Mouse (Mus musculus) right cerebral cortex, postnatal 36 days (tissue): ENCODE results near the gene Slc25a21.

Source experiments
- DNase-seq, 2 experiments: peaks; one replicate each; pipeline ENCODE4 v3.0.0; 2022; ENCODE audit warnings: low spot score in 2 of 2, mixed read lengths in 1 of 2

Gene Slc25a21

DNA sequence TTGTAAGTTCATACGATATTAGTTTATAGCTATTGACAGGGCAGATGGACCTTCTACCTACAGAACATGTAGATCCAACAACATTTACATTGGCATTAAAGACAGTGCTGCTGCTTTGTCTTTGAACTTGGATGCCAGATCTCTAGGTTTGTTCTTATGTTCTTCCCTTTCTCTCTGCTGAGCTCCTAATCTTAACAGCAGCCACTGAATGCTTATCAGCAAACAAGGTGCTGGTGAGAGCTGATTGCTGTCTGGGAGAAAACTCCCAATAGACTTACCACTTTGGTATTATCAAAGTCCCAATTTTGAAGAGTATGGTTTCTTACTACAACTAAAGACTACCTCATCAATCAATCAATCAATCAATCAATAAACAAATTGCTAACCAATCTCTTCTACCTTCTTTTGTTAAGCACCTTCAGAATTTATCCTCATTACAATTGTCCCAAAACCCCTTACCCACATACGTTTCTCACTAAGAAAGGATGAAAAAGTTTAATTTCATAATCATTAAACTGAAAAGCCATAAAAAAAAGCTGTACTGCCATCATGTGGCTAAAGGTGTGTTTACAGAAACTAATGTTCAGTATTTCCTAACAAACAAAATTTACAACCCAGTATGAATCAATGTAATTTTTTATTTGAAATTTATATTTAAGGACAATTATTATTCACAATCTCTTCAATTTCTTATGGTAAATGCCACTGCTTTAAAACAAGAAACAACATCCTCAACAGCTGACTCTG is 12.7 kb downstream of the Slc25a21 start:
- DNase-seq = no peak

DNA sequence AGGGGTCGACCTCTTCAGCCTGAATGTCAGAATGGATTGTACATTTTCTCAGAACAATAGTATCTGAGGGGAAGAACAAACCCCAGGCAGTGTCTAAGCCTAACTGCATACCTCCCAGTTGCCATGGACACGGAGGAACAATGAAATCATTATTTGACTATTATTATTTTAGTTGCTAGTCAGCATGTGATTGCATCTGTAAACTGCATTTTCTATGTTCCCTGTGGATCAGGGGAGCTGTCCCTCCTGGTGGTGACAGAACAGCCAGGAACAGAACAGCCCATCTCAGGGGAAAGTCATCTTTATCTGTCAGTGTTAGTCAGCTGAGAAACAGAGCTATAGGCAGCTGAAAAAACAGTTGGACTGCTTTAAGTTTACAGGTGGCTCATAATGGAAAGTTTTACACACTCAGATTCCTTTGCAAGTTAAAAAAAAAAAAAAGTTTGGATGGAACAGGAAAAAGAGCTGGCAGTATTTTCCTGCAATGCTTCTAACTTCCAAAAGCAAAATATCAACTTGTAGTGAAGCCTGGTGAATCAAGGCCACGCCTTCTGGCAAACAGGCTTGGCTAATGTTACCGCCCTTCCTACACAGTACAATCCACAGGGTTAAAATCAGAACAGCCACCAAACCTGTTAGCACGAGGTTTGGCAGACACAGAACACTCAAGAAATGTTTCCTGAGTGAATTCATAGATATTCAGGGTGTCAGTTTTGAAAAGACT is 17.6 kb downstream of the Slc25a21 start:
- no peak for DNase-seq

DNA sequence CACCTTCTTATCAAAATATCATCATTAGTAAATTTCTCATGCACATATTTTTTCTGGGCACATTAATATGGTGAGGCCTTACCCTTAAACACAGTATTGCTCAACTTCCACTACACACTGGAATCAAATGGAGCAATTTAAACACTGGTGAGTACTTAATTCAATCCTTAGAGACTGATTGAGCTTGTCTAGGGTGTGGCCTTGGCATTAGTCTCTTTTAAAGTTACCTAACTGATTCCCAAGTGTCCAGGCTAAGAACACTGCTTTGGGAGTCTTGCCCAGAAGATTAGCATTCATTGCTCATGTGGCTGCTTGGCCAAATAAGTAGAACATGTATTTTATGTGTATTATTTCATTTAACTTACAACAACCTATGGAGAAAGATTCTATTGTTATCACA is 18.5 kb downstream of the Slc25a21 start:
- no peak for DNase-seq

DNA sequence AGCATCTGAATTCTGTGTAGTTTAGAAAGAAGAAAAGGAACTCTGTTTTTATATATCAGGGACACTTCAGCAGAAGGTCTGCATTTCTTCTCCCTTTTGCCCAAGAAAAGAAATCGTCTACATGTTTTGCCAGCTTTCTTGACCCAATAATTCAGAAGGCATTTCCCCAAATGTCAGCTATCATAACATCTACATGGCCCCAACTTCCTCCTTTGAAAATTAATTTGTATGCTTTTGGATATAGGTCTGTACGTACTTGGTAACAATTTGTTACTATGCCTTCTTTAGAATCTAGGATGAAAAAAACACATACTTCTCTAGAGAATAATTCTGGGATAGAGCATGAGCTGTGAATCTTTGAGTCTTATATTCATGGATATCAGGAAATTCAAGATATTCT is 34.0 kb downstream of the Slc25a21 start:
- DNase-seq = no peak

DNA sequence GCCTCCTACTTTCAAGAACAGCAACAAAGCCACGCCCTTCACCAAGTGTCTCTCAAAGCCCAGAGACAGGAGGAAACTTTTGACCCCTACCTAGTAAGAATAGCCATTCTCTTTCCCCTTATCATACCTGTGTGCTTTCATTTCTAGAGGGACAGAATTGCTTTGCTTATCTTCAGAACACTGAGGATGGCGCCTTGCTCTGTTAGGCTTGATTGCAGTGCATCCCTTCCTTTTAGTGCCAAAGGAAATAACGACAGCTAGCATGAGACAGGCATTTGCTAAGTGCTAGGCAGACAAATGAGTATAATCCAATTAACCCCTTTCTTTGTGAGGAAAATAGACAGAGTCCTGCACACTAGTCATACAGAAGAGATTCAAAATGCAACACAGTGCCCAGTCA is 34.4 kb downstream of the Slc25a21 start:
- no peak for DNase-seq

DNA sequence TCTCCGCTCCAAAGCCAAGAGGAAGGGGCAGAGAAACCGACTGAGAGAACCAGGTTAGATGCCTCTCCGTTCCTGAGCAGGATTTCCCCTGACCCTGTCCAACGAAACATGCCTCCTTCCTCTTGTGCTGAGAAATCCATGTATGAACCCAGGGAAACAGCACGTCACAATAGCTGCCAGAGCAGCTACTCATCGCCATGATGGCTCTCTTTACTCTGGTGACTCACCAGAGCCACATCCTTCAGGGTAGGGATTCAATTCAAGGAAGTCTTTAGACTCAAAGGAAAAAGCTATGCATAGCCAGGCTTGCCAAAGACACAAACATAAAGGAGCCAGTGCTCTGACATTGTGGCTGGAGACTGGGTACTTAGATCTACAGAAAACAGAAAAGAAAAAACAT is 37.4 kb downstream of the Slc25a21 start:
- DNase-seq = no peak

DNA sequence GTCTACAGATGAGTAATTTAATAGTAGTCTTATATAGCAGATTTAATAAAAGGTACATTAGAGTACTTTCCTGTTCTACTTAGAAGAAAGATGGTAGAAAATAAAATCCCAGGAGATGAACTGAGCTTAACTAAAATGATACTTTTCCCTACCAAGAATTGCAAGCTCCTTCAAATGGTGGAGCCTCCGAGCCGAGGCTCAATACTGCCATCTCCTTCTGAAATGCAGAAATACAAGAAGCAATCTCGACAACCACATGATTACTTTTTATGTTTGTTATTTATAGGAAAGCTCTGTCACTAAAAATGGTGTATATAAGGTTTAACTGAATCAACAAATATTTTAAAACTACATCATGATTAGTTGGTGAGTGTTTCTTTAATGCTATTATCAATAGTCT is 39.0 kb downstream of the Slc25a21 start:
- DNase-seq = no peak

DNA sequence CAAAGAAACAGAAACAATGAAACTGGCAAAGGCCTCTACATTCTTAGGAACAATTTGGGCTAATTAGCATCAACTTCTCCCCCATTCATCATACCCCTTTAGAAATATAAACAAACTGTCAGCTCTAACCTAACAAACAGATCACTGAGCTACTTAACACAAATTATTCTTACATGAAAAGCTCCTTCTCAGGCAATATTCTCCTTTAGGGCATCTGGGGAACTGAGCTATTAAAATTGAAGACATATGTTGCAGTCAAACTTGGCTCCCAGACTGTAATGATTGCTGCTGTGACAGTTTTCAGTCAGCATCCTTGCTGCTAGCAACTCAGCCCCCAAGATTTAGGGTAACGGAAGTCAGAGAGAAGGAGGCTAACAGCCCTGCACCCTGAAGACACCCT is 58.3 kb downstream of the Slc25a21 start:
- no peak for DNase-seq

DNA sequence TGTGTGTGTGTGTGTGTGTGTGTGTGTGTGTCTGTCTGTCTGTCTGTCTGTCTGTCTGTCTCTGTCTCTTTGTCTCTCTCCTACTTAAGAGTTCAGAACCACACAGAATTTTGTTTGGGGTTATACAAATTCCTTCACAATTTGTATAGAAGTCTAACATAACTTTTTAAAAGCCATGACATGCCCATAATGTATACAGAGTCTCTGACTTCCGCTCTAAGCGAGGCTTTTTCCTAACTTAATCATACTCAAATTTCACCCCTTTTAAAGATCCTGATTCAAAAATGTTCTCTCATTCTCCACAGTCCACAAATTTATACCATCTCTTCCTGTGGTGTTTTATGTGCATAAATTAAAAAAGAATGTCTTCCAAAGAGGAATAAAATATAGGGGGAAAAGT is 59.5 kb downstream of the Slc25a21 start:
- no peak for DNase-seq

DNA sequence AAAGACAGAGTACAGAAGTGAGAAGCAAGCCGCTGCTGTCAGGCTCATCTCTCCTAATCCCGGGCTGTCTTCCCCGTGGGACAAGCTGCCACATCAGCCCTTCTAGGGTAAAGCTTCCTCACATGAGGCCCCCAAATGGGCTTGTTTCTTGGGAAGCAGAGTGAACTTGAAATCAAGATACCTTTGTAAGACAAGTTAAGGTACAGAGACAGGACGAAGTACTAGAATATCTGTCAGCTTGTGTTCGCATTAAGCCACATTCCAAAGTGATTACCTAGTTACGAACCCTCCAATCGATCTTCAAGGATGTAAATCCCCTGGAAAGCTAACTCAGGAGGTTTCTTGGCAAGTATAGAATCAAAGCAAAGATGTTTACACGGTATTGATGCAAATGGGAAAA is 78.7 kb downstream of the Slc25a21 start:
- no peak for DNase-seq

DNA sequence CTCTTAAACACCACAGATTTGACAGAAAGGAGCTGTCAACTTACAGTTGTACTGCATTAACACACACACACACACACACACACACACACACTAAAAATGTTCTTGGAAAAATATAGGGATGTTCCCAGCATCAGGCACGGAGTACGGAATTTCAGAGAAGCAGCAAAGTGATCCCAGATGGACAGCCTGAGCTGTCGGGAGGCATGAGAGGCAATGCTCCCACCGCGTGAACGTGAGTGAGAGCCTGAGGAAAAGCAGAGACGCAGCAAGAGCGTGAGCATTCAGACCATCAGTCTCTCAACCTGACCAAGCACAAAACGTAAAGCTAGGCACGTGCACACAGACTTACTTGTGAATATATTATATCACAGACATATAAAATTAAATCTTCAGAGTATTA is 81.8 kb downstream of the Slc25a21 start:
- no peak for DNase-seq

DNA sequence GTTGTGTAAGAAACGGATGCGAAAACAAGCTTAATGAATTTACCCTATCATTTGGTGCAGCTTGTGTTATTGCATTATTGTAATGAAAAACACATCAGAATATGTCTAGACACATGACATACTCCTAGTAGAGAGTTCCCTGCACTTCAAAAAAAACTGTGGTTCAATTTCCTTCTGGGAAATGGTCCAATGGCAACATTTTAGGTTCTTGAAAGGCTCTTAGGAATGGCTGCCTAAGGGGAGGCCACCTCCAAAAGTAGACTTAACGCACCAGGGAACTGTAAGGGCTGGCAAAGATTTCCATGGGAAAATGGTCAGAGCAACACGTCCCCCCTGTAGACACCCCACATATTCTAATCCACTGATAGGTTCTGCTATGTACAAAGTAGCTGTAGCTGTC is 87.9 kb downstream of the Slc25a21 start:
- no peak for DNase-seq

DNA sequence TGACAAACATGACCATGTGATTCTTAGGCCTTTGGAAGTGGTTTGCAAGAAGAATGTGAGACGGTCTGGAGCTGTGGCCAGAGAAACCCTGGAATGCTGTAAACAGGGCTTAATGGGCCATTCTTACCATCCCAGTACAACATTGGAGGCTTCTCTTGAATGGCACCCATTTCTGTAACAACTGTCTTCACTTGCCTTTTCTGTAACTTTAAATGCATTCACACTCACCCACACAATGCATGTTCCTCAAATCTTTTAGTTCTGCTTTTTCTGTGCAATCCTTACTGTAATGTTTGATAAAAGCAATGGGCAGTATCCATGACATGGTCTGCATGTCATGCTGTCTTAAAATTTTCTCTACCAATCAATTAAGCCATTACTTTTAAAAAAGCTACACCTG is 95.0 kb downstream of the Slc25a21 start:
- DNase-seq = no peak

DNA sequence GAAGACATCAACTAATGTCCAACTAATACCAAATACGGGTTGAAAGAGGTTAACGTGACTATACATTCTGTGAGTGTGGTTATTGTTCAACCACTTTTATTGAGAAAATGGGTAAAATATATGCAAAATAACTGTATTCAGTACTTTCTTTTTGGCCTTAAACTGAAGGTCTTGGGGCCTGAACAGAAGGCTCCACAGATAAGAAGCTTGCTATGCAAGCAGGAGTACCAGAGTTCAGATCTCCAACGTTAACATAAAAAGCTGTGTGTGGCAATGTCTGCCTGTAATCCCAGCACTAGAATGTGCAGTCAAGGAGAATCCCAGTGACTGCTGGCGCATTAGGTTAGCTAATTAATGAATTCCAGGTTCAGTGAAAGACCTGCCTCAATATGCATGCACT is 96.7 kb downstream of the Slc25a21 start:
- no peak for DNase-seq

DNA sequence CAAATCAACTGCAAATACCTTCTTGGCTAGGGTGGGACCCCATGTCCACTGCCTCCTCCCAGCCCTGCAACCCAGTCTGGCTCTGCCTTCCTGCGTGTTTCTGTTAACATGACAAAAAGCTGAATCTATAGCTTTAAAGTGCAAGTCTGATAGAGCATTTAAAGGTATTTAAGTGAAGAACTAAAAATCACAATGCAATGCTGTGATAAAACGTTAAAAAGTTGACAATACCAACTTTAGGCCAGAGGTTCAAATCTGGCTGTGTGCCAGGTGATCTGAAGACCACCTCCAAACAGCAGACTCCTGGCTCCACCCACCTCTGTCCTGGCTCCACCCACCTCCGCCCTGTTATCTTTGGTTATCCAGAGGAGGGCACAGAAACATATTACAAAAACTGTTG is 98.2 kb downstream of the Slc25a21 start:
- DNase-seq = no peak

DNA sequence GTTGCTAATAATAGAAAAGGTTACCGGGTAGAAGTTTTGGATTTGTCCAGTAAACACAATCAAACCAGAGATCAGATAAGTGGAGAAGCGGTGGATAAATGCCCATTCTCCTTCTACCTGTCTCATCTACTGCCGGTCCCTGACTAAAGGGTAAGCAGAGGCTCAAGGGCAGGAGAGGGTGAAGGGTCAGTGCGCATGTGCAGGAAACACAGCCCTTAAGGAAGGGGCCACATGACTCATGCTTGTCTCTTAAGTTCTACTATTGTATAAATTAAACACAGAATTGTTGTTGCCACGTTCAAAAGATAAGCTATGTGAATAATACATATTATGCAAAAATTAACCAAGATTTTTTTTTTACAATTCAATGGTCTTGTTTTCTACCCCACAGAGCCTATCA is 98.9 kb downstream of the Slc25a21 start:
- no peak for DNase-seq

DNA sequence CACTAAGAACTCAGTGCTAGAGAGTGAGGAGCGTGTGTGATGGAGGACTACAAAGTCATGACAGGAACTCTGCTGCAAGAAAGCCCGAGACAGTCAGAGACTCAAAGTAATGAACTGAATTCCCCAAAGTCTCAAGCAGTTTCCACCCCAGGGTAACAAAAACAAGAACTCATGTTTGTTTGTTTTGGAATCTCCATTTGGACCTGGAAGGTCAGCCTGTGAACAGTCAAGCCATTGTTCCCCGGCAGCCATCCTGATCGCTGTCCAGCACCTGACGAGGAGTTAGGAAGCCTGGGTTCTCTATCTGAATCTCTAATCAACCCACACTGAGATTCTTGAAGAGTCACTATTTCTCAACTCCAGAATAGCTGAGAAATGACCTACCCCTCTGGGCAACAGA is 104.2 kb downstream of the Slc25a21 start:
- no peak for DNase-seq

DNA sequence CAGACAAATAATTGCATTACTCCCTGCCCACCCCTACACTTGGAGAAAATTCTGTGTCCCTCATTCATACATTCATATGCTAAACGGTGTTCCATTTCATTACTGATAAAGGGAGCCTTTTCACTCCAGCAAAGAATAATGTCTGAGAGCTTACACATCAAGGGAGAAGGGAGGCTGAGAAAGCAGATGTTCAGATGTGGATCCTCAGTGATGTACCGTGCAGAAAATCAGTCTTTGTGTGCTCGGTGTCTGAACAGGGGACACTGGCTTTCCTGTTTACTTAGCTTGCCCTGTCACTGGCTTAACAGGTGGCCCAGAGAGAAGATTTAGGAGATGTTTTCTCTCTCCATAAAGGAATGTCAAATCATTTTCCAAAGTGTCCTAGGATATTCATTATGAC is 112.8 kb downstream of the Slc25a21 start:
- no peak for DNase-seq

DNA sequence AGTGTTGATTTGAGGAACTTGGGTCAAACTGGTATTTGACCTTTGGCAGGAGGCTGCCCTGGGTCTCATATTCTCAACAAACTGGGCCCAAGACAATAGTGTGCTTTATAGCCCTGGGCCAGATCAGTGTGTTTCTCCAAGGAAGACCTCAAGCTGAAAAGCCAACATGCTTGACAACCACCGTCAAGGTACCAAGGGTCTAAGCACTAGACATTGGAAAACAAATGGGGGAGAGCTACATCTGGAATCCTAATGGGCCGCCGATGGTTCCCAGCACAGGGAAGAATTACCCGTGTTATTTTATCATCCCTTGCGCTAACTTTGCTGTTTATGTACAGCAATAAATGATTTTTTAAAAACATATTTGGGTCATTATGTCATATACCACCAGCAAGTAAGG is 113.7 kb downstream of the Slc25a21 start:
- DNase-seq = no peak

DNA sequence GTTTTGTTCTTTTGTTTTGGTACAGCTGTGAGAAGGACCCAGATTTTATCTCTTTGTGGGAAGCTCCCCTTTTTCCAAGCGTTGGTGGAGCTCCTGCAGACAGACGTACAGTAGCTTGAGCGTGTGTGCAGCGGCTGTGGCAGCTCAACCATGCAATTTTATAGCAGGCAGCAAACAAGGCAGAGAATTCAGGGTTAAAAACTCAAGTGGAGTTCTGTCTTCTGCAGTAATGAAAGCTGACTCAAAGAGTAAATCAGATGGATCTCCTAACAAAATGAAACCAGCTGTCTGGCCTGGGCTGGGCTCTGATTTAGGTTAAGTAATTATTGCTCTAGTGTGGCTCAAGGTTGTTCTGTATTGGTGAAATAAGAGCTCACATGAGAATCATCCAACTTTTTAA is 120.7 kb downstream of the Slc25a21 start:
- no peak for DNase-seq

DNA sequence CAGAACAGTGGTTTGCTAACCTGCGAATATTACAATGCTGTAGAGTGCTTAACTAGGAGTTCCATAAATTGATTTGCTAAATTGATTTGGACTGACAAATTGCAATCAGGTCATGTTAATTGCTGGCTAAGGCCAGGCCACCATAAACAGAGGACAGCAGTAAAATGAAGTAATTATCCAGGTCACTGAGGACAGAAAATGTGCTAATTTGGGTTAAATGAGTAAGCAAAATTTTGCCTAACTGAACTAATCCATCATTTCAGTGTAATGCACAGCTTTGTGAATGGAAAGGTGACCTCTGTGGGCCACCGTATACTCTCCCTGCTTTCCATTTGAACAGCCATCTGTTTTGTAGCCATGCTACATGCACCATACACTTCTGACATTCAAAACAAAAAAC is 124.7 kb downstream of the Slc25a21 start:
- no peak for DNase-seq

DNA sequence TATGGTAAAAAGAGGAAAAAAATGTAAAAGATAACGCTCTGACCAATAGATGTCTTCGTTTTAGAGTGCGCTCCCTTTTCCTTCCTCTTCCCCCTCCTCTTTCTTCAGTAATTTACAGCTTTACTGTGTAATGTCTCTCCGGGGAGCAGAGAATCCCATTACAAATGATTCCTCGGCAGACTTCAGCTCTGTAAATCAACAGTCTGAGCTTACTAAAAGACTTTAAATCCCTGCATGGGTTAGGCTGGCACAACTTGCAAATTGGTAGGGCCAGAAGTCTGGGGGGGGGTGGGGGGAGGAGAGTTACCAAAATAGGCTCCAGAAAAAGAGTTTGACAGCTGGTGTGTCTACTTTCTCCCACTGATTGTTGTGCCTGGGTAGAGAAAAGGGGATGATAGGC is 128.7 kb downstream of the Slc25a21 start:
- no peak for DNase-seq

DNA sequence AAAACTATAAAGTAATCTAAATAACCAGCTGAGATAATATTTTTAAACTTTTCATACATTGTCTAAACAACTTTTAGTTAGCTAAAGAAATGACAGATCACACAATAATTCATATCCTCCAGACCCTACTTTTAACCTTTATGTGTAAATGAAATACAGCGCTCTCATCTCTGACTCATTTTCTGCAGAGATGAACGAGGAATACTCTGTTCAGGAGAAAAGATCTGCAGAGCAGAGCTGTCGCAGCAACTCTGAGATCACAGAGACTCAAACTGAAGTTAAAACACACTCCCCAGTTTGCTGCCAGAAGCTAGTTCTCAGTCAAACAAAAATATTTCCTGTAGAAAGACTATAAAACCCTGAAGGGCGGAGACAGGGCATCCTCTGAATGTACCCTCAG is 177.5 kb downstream of the Slc25a21 start:
- no peak for DNase-seq

DNA sequence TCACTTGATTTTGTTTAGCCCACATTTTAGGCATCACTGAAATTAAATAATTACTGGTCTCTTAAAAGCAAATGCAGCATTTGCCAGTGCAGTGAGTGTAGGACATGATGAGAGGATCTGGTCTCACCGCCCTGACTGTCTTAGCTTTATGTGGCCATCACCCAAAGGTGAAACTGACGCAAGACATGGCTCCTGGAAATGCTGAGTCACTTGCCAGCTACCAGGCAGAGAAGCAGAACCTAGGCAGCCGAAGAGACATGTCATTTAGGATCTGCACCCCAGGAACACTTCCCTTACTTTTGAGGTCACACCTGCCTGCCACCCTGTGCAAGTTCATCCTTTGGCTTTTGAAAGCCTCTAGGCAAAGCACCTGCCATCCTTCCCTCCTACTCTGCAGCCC is 180.4 kb downstream of the Slc25a21 start:
- DNase-seq = no peak
